Mouse (Mus musculus): Measurements from ENCODE around the gene Chst8. TPM values are rescaled to one million over a fixed set of nuclear protein-coding genes. Genes with fewer than 3 reads are reported as not detected.

The Chst8 gene
- polyA plus RNA-seq, 1 experiment from 2014 or later = 15.4 TPM

- Histone ChIP-seq H3K4me2 (replicated peaks; ENCODE audit: low read depth, low read length) (no peak overlapping the region), H3K9ac (replicated peaks; ENCODE audit: low read length) (no peak overlapping the region), H3K9me3 (ENCODE audit: low read length) (peaks cover 6% of the 10 kb centered on the region; the same call in 1 of the 2 replicates), H3K27ac (ENCODE audit: low read length) (no peak overlapping the region), H3K4me1 (ENCODE audit: insufficient read depth, low read length) (no peaks in the 10 kb centered on the region), H3K4me3 (ENCODE audit: low read length) (no peak overlapping the region), H3K36me3 (ENCODE audit: insufficient read depth, low read length) (no peaks in the 10 kb centered on the region), H3K27me3 (ENCODE audit: insufficient read depth, low read length) (no peaks in the 10 kb centered on the region)
- WGBS = 54% methylated on average over 3 of the region's 3 CpGs
- no peak for ATAC-seq (ENCODE audit: low FRiP score, low TSS enrichment)
These were observed 13.9 kb upstream of the Chst8 start for GRCm38 (mm10) chr7:34826255-34826909.

- Histone ChIP-seq H3K36me3 (ENCODE audit: insufficient read depth, low read length) (no peaks in the 10 kb centered on the region), H3K4me1 (ENCODE audit: insufficient read depth, low read length) (no peaks in the 10 kb centered on the region), H3K4me2 (replicated peaks; ENCODE audit: low read depth, low read length) (no peak overlapping the region), H3K27me3 (ENCODE audit: insufficient read depth, low read length) (no peaks in the 10 kb centered on the region), H3K9ac (replicated peaks; ENCODE audit: low read length) (no peak overlapping the region), H3K4me3 (ENCODE audit: low read length) (no peak overlapping the region), H3K9me3 (ENCODE audit: low read length) (peaks cover 4% of the 10 kb centered on the region; the same call in 1 of the 2 replicates), H3K27ac (ENCODE audit: low read length) (no peak overlapping the region)
- ATAC-seq (ENCODE audit: low FRiP score, low TSS enrichment) = no peak
- WGBS = 84% methylated on average over 9 of the region's 9 CpGs
These were observed 9.1 kb upstream of the Chst8 start for GRCm38 (mm10) chr7:34821587-34821986.

- ATAC-seq (ENCODE audit: low FRiP score, low TSS enrichment) = peak; percentile 39; the same call in 1 of the 2 replicates
- H3K9me3 ChIP-seq (ENCODE audit: low read length) = no peaks in the 10 kb centered on the region
- no peak overlapping the region for H3K4me2 ChIP-seq (replicated peaks; ENCODE audit: low read depth, low read length)
- no peaks in the 10 kb centered on the region for H3K36me3 ChIP-seq (ENCODE audit: insufficient read depth, low read length)
- no peak overlapping the region for H3K27ac ChIP-seq (ENCODE audit: low read length)
- H3K27me3 ChIP-seq (ENCODE audit: insufficient read depth, low read length) = no peaks in the 10 kb centered on the region
- no peak overlapping the region for H3K9ac ChIP-seq (replicated peaks; ENCODE audit: low read length)
- no peak overlapping the region for H3K4me3 ChIP-seq (ENCODE audit: low read length)
- 32% methylated on average over 6 of the region's 6 CpGs for WGBS
- H3K4me1 ChIP-seq (ENCODE audit: insufficient read depth, low read length) = no peaks in the 10 kb centered on the region
These were observed 8.0 kb upstream of the Chst8 start for GRCm38 (mm10) chr7:34820554-34820953.

GRCm38 (mm10) chr7:34819796-34820195 lies 7.3 kb upstream of the Chst8 start:
- Histone ChIP-seq H3K9ac (replicated peaks; ENCODE audit: low read length) (no peak overlapping the region), H3K4me3 (ENCODE audit: low read length) (no peak overlapping the region)
- 86% methylated on average over 18 of the region's 18 CpGs for WGBS

GRCm38 (mm10) chr7:34818660-34819059 lies 6.1 kb upstream of the Chst8 start:
- Histone ChIP-seq H3K4me2 (replicated peaks; ENCODE audit: low read depth, low read length) (no peak overlapping the region), H3K9ac (replicated peaks; ENCODE audit: low read length) (no peak overlapping the region), H3K27me3 (ENCODE audit: insufficient read depth, low read length) (peaks cover 7% of the 10 kb centered on the region; the same call in 1 of the 2 replicates), H3K4me3 (ENCODE audit: low read length) (no peak overlapping the region), H3K9me3 (ENCODE audit: low read length) (no peaks in the 10 kb centered on the region), H3K4me1 (ENCODE audit: insufficient read depth, low read length) (no peaks in the 10 kb centered on the region), H3K36me3 (ENCODE audit: insufficient read depth, low read length) (no peaks in the 10 kb centered on the region), H3K27ac (ENCODE audit: low read length) (no peak overlapping the region)
- 75% methylated on average over 5 of the region's 5 CpGs for WGBS
- ATAC-seq (ENCODE audit: low FRiP score, low TSS enrichment) = no peak

More at GRCm38 (mm10) chr7:34819796-34820195, 7.3 kb upstream of the Chst8 start:
- no peaks in the 10 kb centered on the region for H3K9me3 ChIP-seq (ENCODE audit: low read length)
- ATAC-seq (ENCODE audit: low FRiP score, low TSS enrichment) = no peak
- H3K4me1 ChIP-seq (ENCODE audit: insufficient read depth, low read length) = no peaks in the 10 kb centered on the region
- H3K27me3 ChIP-seq (ENCODE audit: insufficient read depth, low read length) = no peaks in the 10 kb centered on the region
- H3K4me2 ChIP-seq (replicated peaks; ENCODE audit: low read depth, low read length) = no peak overlapping the region
- no peak overlapping the region for H3K27ac ChIP-seq (ENCODE audit: low read length)
- no peaks in the 10 kb centered on the region for H3K36me3 ChIP-seq (ENCODE audit: insufficient read depth, low read length)

- Histone ChIP-seq H3K4me3 (ENCODE audit: low read length) (no peak overlapping the region), H3K4me2 (replicated peaks; ENCODE audit: low read depth, low read length) (no peak overlapping the region), H3K36me3 (ENCODE audit: insufficient read depth, low read length) (no peaks in the 10 kb centered on the region), H3K27ac (ENCODE audit: low read length) (no peak overlapping the region), H3K4me1 (ENCODE audit: insufficient read depth, low read length) (peaks cover 2% of the 10 kb centered on the region; the same call in 1 of the 2 replicates), H3K27me3 (ENCODE audit: insufficient read depth, low read length) (peaks cover 13% of the 10 kb centered on the region), H3K9ac (replicated peaks; ENCODE audit: low read length) (no peak overlapping the region), H3K9me3 (ENCODE audit: low read length) (no peaks in the 10 kb centered on the region)
- 71% methylated on average over 7 of the region's 7 CpGs for WGBS
- ATAC-seq (ENCODE audit: low FRiP score, low TSS enrichment) = no peak
These were observed 4.5 kb upstream of the Chst8 start for GRCm38 (mm10) chr7:34816981-34817380.

- H3K4me2 ChIP-seq (replicated peaks; ENCODE audit: low read depth, low read length) = no peak overlapping the region
- H3K9me3 ChIP-seq (ENCODE audit: low read length) = no peaks in the 10 kb centered on the region
- no peak for ATAC-seq (ENCODE audit: low FRiP score, low TSS enrichment)
- 81% methylated on average over 3 of the region's 3 CpGs for WGBS
- no peak overlapping the region for H3K27ac ChIP-seq (ENCODE audit: low read length)
- no peak overlapping the region for H3K9ac ChIP-seq (replicated peaks; ENCODE audit: low read length)
- no peak overlapping the region for H3K4me3 ChIP-seq (ENCODE audit: low read length)
- H3K27me3 ChIP-seq (ENCODE audit: insufficient read depth, low read length) = peaks cover 34% of the 10 kb centered on the region
- H3K36me3 ChIP-seq (ENCODE audit: insufficient read depth, low read length) = no peaks in the 10 kb centered on the region
- peaks cover 12% of the 10 kb centered on the region for H3K4me1 ChIP-seq (ENCODE audit: insufficient read depth, low read length)
These were observed 2.3 kb upstream of the Chst8 start for GRCm38 (mm10) chr7:34814801-34815200.

- H3K36me3 ChIP-seq (ENCODE audit: insufficient read depth, low read length) = no peaks in the 10 kb centered on the region
- ATAC-seq (ENCODE audit: low FRiP score, low TSS enrichment) = peak; percentile 23; the same call in 1 of the 2 replicates
- peak overlapping the region; percentile 71 for H3K4me3 ChIP-seq (ENCODE audit: low read length)
- H3K9me3 ChIP-seq (ENCODE audit: low read length) = no peaks in the 10 kb centered on the region
- H3K4me1 ChIP-seq (ENCODE audit: insufficient read depth, low read length) = peaks cover 12% of the 10 kb centered on the region
- WGBS = under 1% methylated on average over 66 of the region's 66 CpGs
- H3K9ac ChIP-seq (replicated peaks; ENCODE audit: low read length) = peak overlapping the region; percentile 73
- H3K4me2 ChIP-seq (replicated peaks; ENCODE audit: low read depth, low read length) = peak overlapping the region; percentile 96
- peaks cover 41% of the 10 kb centered on the region for H3K27me3 ChIP-seq (ENCODE audit: insufficient read depth, low read length)
- H3K27ac ChIP-seq (ENCODE audit: low read length) = no peak overlapping the region
These were observed 682 bp downstream of the Chst8 start for GRCm38 (mm10) chr7:34811531-34812526.

- H3K36me3 ChIP-seq (ENCODE audit: insufficient read depth, low read length) = no peaks in the 10 kb centered on the region
- peak overlapping the region; percentile 71 for H3K4me3 ChIP-seq (ENCODE audit: low read length)
- ATAC-seq (ENCODE audit: low FRiP score, low TSS enrichment) = no peak
- H3K9me3 ChIP-seq (ENCODE audit: low read length) = no peaks in the 10 kb centered on the region
- H3K27me3 ChIP-seq (ENCODE audit: insufficient read depth, low read length) = peaks cover 41% of the 10 kb centered on the region
- peaks cover 17% of the 10 kb centered on the region for H3K4me1 ChIP-seq (ENCODE audit: insufficient read depth, low read length)
- H3K4me2 ChIP-seq (replicated peaks; ENCODE audit: low read depth, low read length) = peak overlapping the region; percentile 96
- H3K27ac ChIP-seq (ENCODE audit: low read length) = no peak overlapping the region
- H3K9ac ChIP-seq (replicated peaks; ENCODE audit: low read length) = peak overlapping the region; percentile 73
- 5% methylated on average over 10 of the region's 10 CpGs for WGBS
These were observed 1.5 kb downstream of the Chst8 start for GRCm38 (mm10) chr7:34811060-34811459.
